In the genomic region with DNA sequence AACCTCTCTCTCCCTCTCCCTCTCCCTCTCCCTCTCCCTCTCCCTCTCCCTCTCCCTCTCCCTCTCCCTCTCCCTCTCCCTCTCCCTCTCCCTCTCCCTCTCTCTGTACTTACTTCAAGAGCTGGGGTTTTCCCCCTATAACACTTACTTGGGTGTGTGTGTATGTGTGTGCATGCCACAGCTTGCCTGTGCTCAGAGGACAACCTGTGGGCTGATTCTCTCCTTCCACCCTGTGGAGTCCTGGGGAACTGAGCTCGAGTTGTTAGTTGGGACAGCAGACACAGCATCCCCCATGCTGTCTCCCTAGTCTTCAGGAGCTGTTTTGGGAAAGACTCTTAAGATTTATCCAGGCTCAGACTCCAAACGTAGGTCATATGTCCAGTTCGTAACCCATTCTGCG, we compare ENCODE assay signal across 28 mouse cellular contexts. TPM values are rescaled to one million over a fixed set of nuclear protein-coding genes. Genes with fewer than 3 reads are reported as not detected.
DNase-seq lines count a peak whose midpoint lies in the region; ATAC-seq and TF ChIP-seq lines count a peak whose summit lies in the region.
"Had no signal": no experiment of that assay in that cellular context is flagged by ENCODE, and none has a peak within 500 bp of the region (broad histone marks: within the 10 kb centered on the region; RNA-seq: fewer than 3 reads in every experiment).

No protein-coding gene starts in this region.

- no peaks in the 10 kb centered on the region for H3K36me3 ChIP-seq in heart, postnatal 0 days (replicated peaks; ENCODE audit: control insufficient read depth, insufficient read depth, low read length)
- no peaks in the 10 kb centered on the region for H3K36me3 ChIP-seq in lung, postnatal 0 days (ENCODE audit: insufficient read depth, low read length)
- no peaks in the 10 kb centered on the region for H3K36me3 ChIP-seq in embryonic facial prominence, embryonic 13.5 days
- H3K36me3 ChIP-seq: forebrain, embryonic 12.5 days; heart, embryonic 13.5 days; hindbrain, embryonic 10.5 days; limb, embryonic 10.5 days; limb, embryonic 15.5 days; stomach, embryonic 15.5 days had no signal

- no peak for ATAC-seq in heart, postnatal 0 days (ENCODE audit: insufficient read depth, low read depth)
- ATAC-seq in lung, postnatal 0 days = no peak
- no peak for ATAC-seq in embryonic facial prominence, embryonic 13.5 days (ENCODE audit: insufficient number of reproducible peaks, insufficient read depth, low FRiP score, low TSS enrichment, low read depth)
- ATAC-seq: forebrain, postnatal 0 days; hindbrain, embryonic 16.5 days had no signal

- no peaks in the 10 kb centered on the region for H3K4me1 ChIP-seq in heart, postnatal 0 days (ENCODE audit: control insufficient read depth, insufficient read depth)
- H3K4me1 ChIP-seq in lung, postnatal 0 days (ENCODE audit: insufficient read depth, low read depth, low read length) = no peaks in the 10 kb centered on the region
- peaks cover 15% of the 10 kb centered on the region; the same call in 1 of the 2 replicates for H3K4me1 ChIP-seq in embryonic facial prominence, embryonic 13.5 days
- H3K4me1 ChIP-seq: forebrain, embryonic 12.5 days; heart, embryonic 13.5 days; stomach, embryonic 15.5 days had no signal

- no peak for DNase-seq in heart, postnatal 0 days (ENCODE audit: low spot score)
- no peak for DNase-seq in heart, adult 9 months (ENCODE audit: low spot score in 2 of 2)
- no peak for DNase-seq in lung, postnatal 0 days (ENCODE audit: low spot score)
- DNase-seq in lung, postnatal 10 days = no peak
- DNase-seq in thymus, postnatal 25 days = no peak
- DNase-seq in thymus, postnatal 4 days = no peak
- DNase-seq: adrenal gland, postnatal 36 days; cerebellum, adult 18-20 months; cerebellum, postnatal 10 days; forebrain, postnatal 0 days; heart, adult 2 months; heart, postnatal 14 days; kidney, adult 8-10 months; kidney, postnatal 10 days; layer of hippocampus, adult 9-11 months; midbrain, embryonic 14.5 days; retina, postnatal 1 day; right cerebral cortex, postnatal 14 days; thymus, adult 18-20 months had no signal

- no peak overlapping the region for H3K9ac ChIP-seq in heart, postnatal 0 days (replicated peaks; ENCODE audit: low read depth, low read length)
- no peak overlapping the region for H3K9ac ChIP-seq in lung, postnatal 0 days (replicated peaks; ENCODE audit: low read depth)
- no peak overlapping the region for H3K9ac ChIP-seq in embryonic facial prominence, embryonic 13.5 days
- H3K9ac ChIP-seq: forebrain, embryonic 12.5 days; forebrain, postnatal 0 days; heart, embryonic 13.5 days; limb, embryonic 15.5 days; liver, embryonic 14.5 days; stomach, embryonic 15.5 days had no signal

- no peak overlapping the region for H3K4me2 ChIP-seq in heart, postnatal 0 days (ENCODE audit: low read depth, low read length)
- H3K4me2 ChIP-seq in lung, postnatal 0 days (replicated peaks; ENCODE audit: low read depth, low read length) = no peak overlapping the region
- H3K4me2 ChIP-seq in embryonic facial prominence, embryonic 13.5 days = no peak overlapping the region
- H3K4me2 ChIP-seq: forebrain, embryonic 12.5 days; heart, embryonic 13.5 days; limb, embryonic 15.5 days; stomach, embryonic 15.5 days had no signal

- no peak for TF ChIP-seq EP300 in heart, postnatal 0 days (IDR thresholded peaks at IDR 0.05; ENCODE audit: low read depth)
- TF ChIP-seq EP300 in lung, postnatal 0 days (IDR thresholded peaks at IDR 0.05) = no peak

- 0 out of 2 replicates have a peak, but pooled peaks cover 6% of the 10 kb centered on the region for H3K9me3 ChIP-seq in heart, postnatal 0 days (replicated peaks; ENCODE audit: control insufficient read depth, low read length)
- H3K9me3 ChIP-seq in lung, postnatal 0 days (ENCODE audit: low read length) = no peaks in the 10 kb centered on the region
- no peaks in the 10 kb centered on the region for H3K9me3 ChIP-seq in embryonic facial prominence, embryonic 13.5 days
- H3K9me3 ChIP-seq: heart, embryonic 13.5 days; hindbrain, embryonic 10.5 days; limb, embryonic 10.5 days; limb, embryonic 15.5 days; stomach, embryonic 15.5 days had no signal

- peak; percentile 27 for TF ChIP-seq CTCF in heart, postnatal 0 days (IDR thresholded peaks at IDR 0.05; ENCODE audit: low read depth)
- TF ChIP-seq CTCF in lung, postnatal 0 days (IDR thresholded peaks at IDR 0.05) = peak; percentile 31

- no peak overlapping the region for H3K27ac ChIP-seq in heart, postnatal 0 days (ENCODE audit: low read depth)
- H3K27ac ChIP-seq in lung, postnatal 0 days (ENCODE audit: low read length) = no peak overlapping the region
- H3K27ac ChIP-seq in embryonic facial prominence, embryonic 13.5 days = peak overlapping the region; percentile 22; the same call in 1 of the 2 replicates
- H3K27ac ChIP-seq: forebrain, embryonic 12.5 days; heart, adult 2 months; heart, embryonic 13.5 days; hindbrain, embryonic 10.5 days; limb, embryonic 10.5 days; limb, embryonic 15.5 days; liver, embryonic 14.5 days had no signal

- 75% methylated on average over 4 of the region's 4 CpGs for WGBS in heart, postnatal 0 days
- whole genome bisulfite sequencing in lung, postnatal 0 days = 68% methylated on average over 4 of the region's 4 CpGs
- WGBS in embryonic facial prominence, embryonic 13.5 days = 75% methylated on average over 4 of the region's 4 CpGs

- H3K4me3 ChIP-seq in heart, postnatal 0 days (ENCODE audit: low read depth, low read length) = no peak overlapping the region
- H3K4me3 ChIP-seq in lung, postnatal 0 days (ENCODE audit: low read depth, low read length) = no peak overlapping the region
- H3K4me3 ChIP-seq in embryonic facial prominence, embryonic 13.5 days = no peak overlapping the region
- H3K4me3 ChIP-seq: forebrain, embryonic 12.5 days; heart, adult 2 months; heart, embryonic 13.5 days; hindbrain, embryonic 10.5 days; limb, embryonic 10.5 days; limb, embryonic 15.5 days; stomach, embryonic 15.5 days had no signal

- no peaks in the 10 kb centered on the region for H3K27me3 ChIP-seq in heart, postnatal 0 days (ENCODE audit: control insufficient read depth, insufficient read depth, low read length)
- H3K27me3 ChIP-seq in lung, postnatal 0 days (replicated peaks; ENCODE audit: insufficient read depth, low read length) = no peaks in the 10 kb centered on the region
- H3K27me3 ChIP-seq in embryonic facial prominence, embryonic 13.5 days = no peaks in the 10 kb centered on the region
- H3K27me3 ChIP-seq: forebrain, embryonic 12.5 days; heart, embryonic 13.5 days; limb, embryonic 15.5 days; stomach, embryonic 15.5 days had no signal

RNA-seq across cellular contexts. Expression of gene Kif13a, which starts 37.6 kb away (rescaled TPM):
- total RNA-seq in heart, postnatal 0 days (2014; rRNA removed; ENCODE audit: low replicate concordance) = 48.7 and 81.8 TPM in 2 replicates
- polyA plus RNA-seq in heart, postnatal 0 days (2015; fragmentation: Nextera tagmentation; extraction: Ambion mirVana) = 29.8 and 36.7 TPM in 2 replicates
- polyA plus RNA-seq in lung, postnatal 0 days (2015; fragmentation: Nextera tagmentation; extraction: Ambion mirVana) = 30.5 TPM in 2 replicates
- 14.5 and 23.7 TPM in 2 replicates for polyA plus RNA-seq in embryonic facial prominence, embryonic 13.5 days (2015; fragmentation: Nextera tagmentation; extraction: Ambion mirVana)

RNA-seq across cellular contexts. Expression of gene Nhlrc1, which starts 47.3 kb away (rescaled TPM):
- total RNA-seq in heart, postnatal 0 days (2014; rRNA removed; ENCODE audit: low replicate concordance) = 7.1 and 10.2 TPM in 2 replicates
- polyA plus RNA-seq in heart, postnatal 0 days (2015; fragmentation: Nextera tagmentation; extraction: Ambion mirVana) = 3.7 and 5.2 TPM in 2 replicates
- polyA plus RNA-seq in lung, postnatal 0 days (2015; fragmentation: Nextera tagmentation; extraction: Ambion mirVana) = 2.1 and 2.3 TPM in 2 replicates
- 4.4 and 5.7 TPM in 2 replicates for polyA plus RNA-seq in embryonic facial prominence, embryonic 13.5 days (2015; fragmentation: Nextera tagmentation; extraction: Ambion mirVana)
